Mouse (Mus musculus) kidney, adult 2 months (tissue): ENCODE data around the gene Polg. TPM values are rescaled to one million over a fixed set of nuclear protein-coding genes. Genes with fewer than 3 reads are reported as not detected.

Experiments
- DNase-seq: peaks from one replicate; pipeline ENCODE4 v3.0.0; 2021
- H3K27ac ChIP-seq: fragments of 200-500 bp; 2 replicates; pipeline ENCODE4 v1.5.1; 2012; ENCODE audit warnings: low read depth, low read length, control low read depth, inconsistent platforms; ENCODE audit not compliant: insufficient read depth
- H3K27me3 ChIP-seq: fragments of 200-500 bp; replicated peaks from 2 replicates; pipeline ENCODE4 v1.6.1; 2012; ENCODE audit warnings: mild to moderate bottlenecking, moderate library complexity, low read length, inconsistent platforms; ENCODE audit not compliant: control insufficient read depth, insufficient read depth
- H3K36me3 ChIP-seq: fragments of 200-500 bp; 2 replicates; pipeline ENCODE4 v1.6.1; 2012; ENCODE audit warnings: mild to moderate bottlenecking, moderate library complexity, low read length, inconsistent platforms; ENCODE audit not compliant: control insufficient read depth, insufficient read depth
- H3K4me1 ChIP-seq: fragments of 200-500 bp; 2 replicates; pipeline ENCODE4 v1.6.1; 2011; ENCODE audit warnings: low read length; ENCODE audit not compliant: control insufficient read depth, insufficient read depth
- H3K4me3 ChIP-seq: fragments of 200-500 bp; 2 replicates; pipeline ENCODE4 v1.5.1; 2011; ENCODE audit warnings: mild to moderate bottlenecking, low read depth, low read length, control low read depth; ENCODE audit not compliant: insufficient read depth
- CTCF ChIP-seq: fragments of 200-500 bp; conservative IDR thresholded peaks from 2 replicates; pipeline ENCODE4 v1.5.1; 2011; ENCODE audit warnings: low read depth, mild to moderate bottlenecking, control low read depth, low read length, moderate library complexity, mixed read lengths; ENCODE audit not compliant: insufficient read depth, insufficient read length
- POLR2A ChIP-seq: fragments of 200-500 bp; IDR thresholded peaks from one replicate; pipeline ENCODE4 v1.6.1; 2011; ENCODE audit warnings: low read depth, low read length, control low read depth
- WGBS: fragments of 180-500 bp; shearing (Covaris S2); methylation state at CpG from one replicate; pipeline ENCODE4 v1.1.7; 2018; 5-methylcytosine and 5-hydroxymethylcytosine counted together
- polyA plus RNA-seq: library from polyadenylated mRNA; depleted of rRNA; stranded (reverse); fragments of >200 nt; gene quantifications from 2 replicates; pipeline ENCODE4 v1.2.3, GENCODE M21; 2012

Gene Polg
- polyA plus RNA-seq, 1 experiment = 33.8 TPM

- Histone ChIP-seq H3K27ac (no peak overlapping the region), H3K36me3 (no peaks in the 10 kb centered on the region), H3K4me3 (no peak overlapping the region), H3K4me1 (no peaks in the 10 kb centered on the region), H3K27me3 (peaks cover 8% of the 10 kb centered on the region)
- DNase-seq = no peak
- TF ChIP-seq POLR2A (no peak), CTCF (no peak)
- WGBS = 23% methylated on average over 7 of the region's 7 CpGs
These were observed 45.0 kb upstream of the Polg start for GRCm38 (mm10) chr7:79511181-79511580.

GRCm38 (mm10) chr7:79510686-79511085 lies 44.5 kb upstream of the Polg start:
- H3K27me3 ChIP-seq = peaks cover 8% of the 10 kb centered on the region
- no peak overlapping the region for H3K27ac ChIP-seq
- WGBS = 17% methylated on average over 3 of the region's 3 CpGs
- H3K36me3 ChIP-seq = no peaks in the 10 kb centered on the region
- TF ChIP-seq CTCF (no peak), POLR2A (no peak)
- no peak overlapping the region for H3K4me3 ChIP-seq
- H3K4me1 ChIP-seq = no peaks in the 10 kb centered on the region
- no peak for DNase-seq

GRCm38 (mm10) chr7:79509710-79510109 lies 43.5 kb upstream of the Polg start:
- no peak for TF ChIP-seq POLR2A
- TF ChIP-seq CTCF = no peak
- no peak overlapping the region for H3K27ac ChIP-seq
- H3K4me1 ChIP-seq = no peaks in the 10 kb centered on the region
- no peak overlapping the region for H3K4me3 ChIP-seq
- DNase-seq = no peak
- peaks cover 5% of the 10 kb centered on the region; the same call in 1 of the 2 replicates for H3K27me3 ChIP-seq
- no peaks in the 10 kb centered on the region for H3K36me3 ChIP-seq
- WGBS = 4% methylated on average over 12 of the region's 12 CpGs

- no peaks in the 10 kb centered on the region for H3K36me3 ChIP-seq
- TF ChIP-seq CTCF (no peak), POLR2A (no peak)
- H3K27me3 ChIP-seq = peaks cover 5% of the 10 kb centered on the region; the same call in 1 of the 2 replicates
- DNase-seq = no peak
- WGBS = 6% methylated on average over 6 of the region's 6 CpGs
- H3K27ac ChIP-seq = no peak overlapping the region
- H3K4me1 ChIP-seq = no peaks in the 10 kb centered on the region
- H3K4me3 ChIP-seq = no peak overlapping the region
These were observed 43.1 kb upstream of the Polg start for GRCm38 (mm10) chr7:79509235-79509607.

GRCm38 (mm10) chr7:79508280-79509234 lies 42.4 kb upstream of the Polg start:
- no peak for DNase-seq
- Histone ChIP-seq H3K4me1 (no peaks in the 10 kb centered on the region), H3K27ac (no peak overlapping the region), H3K36me3 (no peaks in the 10 kb centered on the region), H3K4me3 (no peak overlapping the region), H3K27me3 (peaks cover 5% of the 10 kb centered on the region; the same call in 1 of the 2 replicates)
- TF ChIP-seq POLR2A (no peak), CTCF (no peak)
- WGBS = 2% methylated on average over 79 of the region's 79 CpGs

- Histone ChIP-seq H3K27ac (no peak overlapping the region), H3K4me1 (no peaks in the 10 kb centered on the region), H3K36me3 (no peaks in the 10 kb centered on the region), H3K27me3 (peaks cover 5% of the 10 kb centered on the region; the same call in 1 of the 2 replicates), H3K4me3 (no peak overlapping the region)
- no peak for DNase-seq
- no peak for TF ChIP-seq CTCF
- no peak for TF ChIP-seq POLR2A
- 9% methylated on average over 1 of the region's 1 CpGs for WGBS
These were observed 41.6 kb upstream of the Polg start for GRCm38 (mm10) chr7:79507756-79508155.

GRCm38 (mm10) chr7:79507101-79507705 lies 41.0 kb upstream of the Polg start:
- Histone ChIP-seq H3K27ac (no peak overlapping the region), H3K4me1 (no peaks in the 10 kb centered on the region), H3K27me3 (peaks cover 5% of the 10 kb centered on the region; the same call in 1 of the 2 replicates), H3K36me3 (no peaks in the 10 kb centered on the region), H3K4me3 (no peak overlapping the region)
- whole genome bisulfite sequencing = 3% methylated on average over 11 of the region's 11 CpGs
- DNase-seq = no peak
- TF ChIP-seq CTCF = no peak
- no peak for TF ChIP-seq POLR2A
